Mouse (Mus musculus) cerebellum, adult 9-11 months (tissue): ENCODE results near the gene B4gat1.
A peak's percentile ranks its signal among the peaks of the same experiment; 100 is the strongest.

Experiments
- DNase-seq: peaks from one replicate; pipeline ENCODE4 v3.0.0; 2022

The B4gat1 gene

DNA sequence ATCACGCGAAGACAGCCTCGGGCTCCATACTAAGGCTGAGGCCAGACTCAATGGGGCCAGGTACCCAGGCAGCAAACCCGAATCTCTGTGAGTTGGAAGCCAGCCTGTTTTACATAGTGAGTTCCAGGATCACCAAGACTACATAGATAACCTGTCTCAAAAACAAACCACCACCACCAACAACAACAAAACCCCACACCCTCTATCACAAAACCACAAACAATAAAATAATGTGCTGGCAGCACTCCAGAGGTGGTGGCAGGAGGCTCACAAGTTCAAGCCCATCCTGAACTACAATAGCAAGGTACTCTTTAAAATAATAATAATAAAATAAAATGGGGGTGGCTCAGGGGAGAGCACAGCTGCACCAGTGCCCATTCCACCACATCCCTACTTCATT lies 2.0 kb upstream of the B4gat1 start:
- no peak for DNase-seq

DNA sequence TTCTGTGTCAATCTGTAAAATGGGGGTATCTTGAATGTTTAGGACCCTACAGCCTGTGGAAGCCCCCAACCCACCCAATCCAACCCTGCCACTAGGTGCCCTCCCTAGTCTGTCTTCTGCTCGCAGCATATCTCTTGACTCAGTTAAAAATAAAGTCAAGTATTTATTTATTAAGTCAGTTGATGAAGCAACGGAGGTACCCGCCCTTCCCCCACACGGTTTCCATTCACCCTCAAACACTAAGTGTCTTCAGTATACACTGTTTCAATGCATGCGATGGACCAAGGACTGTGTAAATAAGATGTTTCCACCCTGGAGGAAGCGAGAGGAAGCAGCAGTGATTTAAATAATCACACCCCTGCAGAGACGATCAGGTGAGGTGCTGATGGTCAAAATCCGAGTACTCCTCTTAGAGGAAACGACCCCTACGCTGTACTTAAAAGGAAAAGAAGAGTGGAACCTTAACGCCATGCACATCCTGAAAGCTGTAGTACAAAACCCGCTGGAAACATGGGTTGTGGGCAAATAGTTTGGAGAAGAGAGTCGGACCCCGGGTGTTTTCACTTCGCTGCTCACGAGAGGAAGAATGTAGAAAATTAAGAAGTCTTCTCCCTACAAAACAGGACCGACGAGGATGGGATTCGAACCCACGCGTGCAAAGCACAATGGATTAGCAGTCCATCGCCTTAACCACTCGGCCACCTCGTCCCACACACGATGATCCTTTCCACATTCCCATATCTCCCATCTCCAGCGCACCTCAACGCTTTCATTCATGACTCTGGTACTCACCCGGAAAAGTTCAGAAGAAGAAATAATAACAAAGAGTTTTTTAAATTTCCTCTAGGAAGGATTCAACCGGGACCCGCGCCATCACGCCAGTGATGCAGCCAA lies 701 bp upstream of the B4gat1 start:
- DNase-seq, result peak; percentile 93

GRCm38 (mm10) chr19:5039301-5040114 lies 882 bp downstream of the B4gat1 start:
- no peak for DNase-seq

- peak; percentile 91 for DNase-seq
Measured at GRCm38 (mm10) chr19:5040862-5041523, 2.4 kb downstream of the B4gat1 start, which contains the start of gene Brms1. Brms1 (plus strand) TSS chr19:5041354.

GRCm38 (mm10) chr19:5041588-5041987 lies 3.0 kb downstream of the B4gat1 start:
- no peak for DNase-seq

GRCm38 (mm10) chr19:5045531-5045930 lies 6.9 kb downstream of the B4gat1 start:
- DNase-seq, result no peak

DNA sequence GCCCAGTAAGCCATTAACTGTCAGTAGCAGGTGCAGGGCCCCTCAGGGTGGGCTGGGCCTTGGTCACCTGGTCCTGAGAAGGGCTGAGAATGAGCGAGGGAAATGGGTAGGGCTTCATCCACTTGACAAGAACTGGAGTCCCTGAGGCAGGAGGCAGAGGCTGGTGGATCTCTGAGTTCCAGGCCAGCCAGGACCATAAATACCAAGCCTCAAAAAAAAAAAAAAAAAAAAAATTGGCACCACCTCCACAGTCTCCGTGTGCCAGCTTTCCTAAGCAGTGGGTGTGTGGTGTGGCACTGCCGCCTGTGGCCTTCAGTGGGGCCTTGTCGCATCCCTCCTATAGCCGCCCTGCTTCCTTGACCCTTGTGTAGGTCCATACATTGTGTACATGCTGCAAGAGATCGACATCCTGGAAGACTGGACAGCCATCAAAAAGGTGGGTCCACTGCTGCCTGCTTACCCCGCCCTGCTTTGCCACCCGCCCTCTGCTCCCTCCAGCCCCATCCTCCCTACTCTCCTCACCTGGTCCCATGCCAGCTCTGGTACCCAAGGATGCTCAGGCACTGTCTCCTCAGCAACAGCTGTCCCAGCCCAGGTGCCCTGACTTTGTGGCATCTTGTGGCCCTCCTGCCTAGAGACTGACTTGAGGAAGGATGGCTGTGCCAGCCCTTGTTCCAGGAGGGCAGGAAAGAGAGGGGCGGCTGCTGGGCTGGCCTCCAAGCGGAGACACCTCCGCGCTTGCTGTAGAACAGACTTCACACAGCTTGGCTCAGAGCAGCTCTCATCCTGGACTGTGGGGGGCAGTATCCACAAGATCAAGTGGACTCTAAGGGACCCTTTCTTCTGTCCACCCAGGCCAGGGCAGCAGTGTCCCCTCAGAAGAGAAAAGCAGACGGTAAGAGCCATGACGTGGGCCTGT lies 9.8 kb downstream of the B4gat1 start:
- peak; percentile 56 for DNase-seq

GRCm38 (mm10) chr19:5049325-5049724 lies 10.7 kb downstream of the B4gat1 start:
- DNase-seq, result peak; percentile 48

DNA sequence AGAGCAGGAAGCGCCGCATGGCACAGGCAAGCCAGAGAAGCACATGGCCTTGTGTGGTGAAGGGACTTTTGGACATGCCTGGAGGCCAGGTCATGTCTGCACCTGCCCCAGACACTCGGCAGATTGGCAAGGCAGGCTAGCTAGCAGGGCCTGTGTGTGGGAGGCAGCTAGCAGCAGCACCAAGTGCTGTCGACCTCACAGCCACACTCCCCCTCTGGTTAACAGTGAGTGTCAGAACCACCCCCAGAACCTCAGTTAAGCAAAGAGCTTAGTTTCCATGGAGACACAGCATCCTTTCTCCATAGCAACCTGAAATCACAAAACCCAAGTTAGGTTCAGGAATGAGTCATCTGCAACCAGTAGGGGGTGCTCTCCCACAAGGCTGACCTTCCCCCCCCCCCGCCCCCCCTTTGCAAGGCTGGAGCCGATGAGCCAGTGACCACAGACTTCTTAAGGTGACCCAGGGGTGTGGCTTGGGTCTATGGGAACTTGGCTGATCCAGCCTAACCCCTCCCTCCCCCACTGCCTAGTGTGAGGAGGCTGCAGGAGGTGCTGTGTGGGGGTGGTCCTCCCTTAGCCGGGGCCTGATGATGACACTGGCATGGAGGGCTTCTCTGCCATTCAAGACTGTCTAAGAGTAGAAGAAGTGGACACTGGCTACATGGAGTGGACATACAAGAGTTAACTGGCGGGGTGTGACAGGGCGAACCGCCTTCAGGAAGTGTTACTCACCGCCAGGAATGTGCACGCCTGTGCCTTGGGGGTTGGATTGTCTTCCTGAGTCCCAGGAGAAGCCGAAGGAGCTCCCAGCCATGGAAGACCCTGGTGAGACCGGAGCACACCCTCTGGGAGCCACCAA lies 11.7 kb downstream of the B4gat1 start, which contains the start of gene Rin1:
Gene Rin1 (plus strand): TSS at position 435 of the 859 bp plus-strand sequence.
- peak; percentile 72 for DNase-seq

GRCm38 (mm10) chr19:5051031-5051430 lies 12.4 kb downstream of the B4gat1 start:
- DNase-seq, result peak; percentile 55

DNA sequence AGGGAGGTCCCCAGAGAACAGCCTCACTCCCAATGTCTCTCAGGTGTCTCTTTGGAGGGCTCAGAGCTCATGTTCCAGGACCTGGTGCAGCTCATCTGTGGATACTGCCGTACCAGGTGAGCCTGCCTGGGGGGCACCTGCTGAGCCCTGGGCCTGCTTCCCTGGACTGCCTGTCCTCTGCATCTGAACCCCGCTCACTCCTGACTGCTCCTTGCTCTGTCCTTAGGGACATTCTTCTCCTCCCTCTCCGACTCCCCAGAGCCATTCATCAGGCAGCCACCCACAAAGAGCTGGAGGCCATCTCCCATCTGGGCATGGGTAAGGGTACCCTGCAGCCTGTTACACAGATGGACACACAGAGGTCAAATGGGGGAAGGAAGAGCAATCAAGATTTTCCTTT lies 12.9 kb downstream of the B4gat1 start:
- DNase-seq, result peak; percentile 52

DNA sequence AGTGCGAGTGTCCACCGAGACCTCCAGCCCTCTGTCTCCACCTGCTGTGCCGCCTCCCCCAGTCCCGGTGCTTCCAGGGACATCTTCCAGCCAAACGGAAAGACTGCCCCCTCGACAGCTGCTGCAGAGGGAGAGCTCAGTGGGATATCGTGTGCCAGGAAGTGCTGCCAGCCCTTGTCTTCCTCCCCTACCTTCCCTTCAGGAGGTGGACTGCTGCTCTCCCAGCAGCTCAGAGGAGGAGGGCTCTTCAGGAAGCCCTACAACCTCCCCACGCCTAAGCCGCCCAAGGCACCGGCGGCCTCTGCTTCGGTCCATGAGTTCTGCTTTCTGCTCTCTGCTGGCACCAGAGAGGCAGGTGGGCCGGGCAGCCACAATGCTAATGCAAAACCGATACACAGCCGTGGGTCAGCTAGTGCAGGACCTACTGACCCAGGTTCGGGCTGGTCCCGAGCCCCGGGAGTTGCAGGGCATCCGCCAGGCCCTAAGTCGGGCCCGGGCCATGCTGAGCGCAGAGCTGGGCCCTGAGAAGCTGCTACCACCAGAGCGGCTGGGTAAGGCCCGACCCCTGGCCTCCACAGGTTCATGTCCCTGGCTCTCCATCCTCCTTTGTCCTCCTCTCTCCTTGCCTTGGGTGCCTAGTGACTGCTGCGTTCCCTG lies 13.7 kb downstream of the B4gat1 start:
- DNase-seq, result peak; percentile 79

DNA sequence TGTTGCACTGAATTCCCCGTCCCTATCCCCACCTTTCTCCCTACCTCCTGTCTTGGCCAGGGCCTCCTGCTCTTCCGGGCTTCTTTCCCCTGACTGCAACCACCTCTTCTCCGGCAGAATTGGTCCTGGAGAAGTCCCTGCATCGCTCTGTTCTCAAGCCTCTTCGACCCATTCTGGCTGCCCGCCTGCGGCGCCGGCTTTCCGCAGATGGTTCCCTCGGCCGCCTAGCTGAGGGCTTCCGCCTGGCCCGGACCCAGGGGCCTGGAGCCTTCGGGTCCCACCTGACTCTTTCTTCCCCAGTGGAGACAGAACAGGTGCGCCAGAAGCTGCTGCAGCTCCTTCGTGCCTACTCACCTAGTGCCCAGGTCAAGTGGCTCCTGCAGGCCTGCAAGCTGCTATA lies 14.2 kb downstream of the B4gat1 start:
- DNase-seq, result peak; percentile 84

GRCm38 (mm10) chr19:5053909-5054308 lies 15.3 kb downstream of the B4gat1 start:
- DNase-seq, result peak; percentile 80

DNA sequence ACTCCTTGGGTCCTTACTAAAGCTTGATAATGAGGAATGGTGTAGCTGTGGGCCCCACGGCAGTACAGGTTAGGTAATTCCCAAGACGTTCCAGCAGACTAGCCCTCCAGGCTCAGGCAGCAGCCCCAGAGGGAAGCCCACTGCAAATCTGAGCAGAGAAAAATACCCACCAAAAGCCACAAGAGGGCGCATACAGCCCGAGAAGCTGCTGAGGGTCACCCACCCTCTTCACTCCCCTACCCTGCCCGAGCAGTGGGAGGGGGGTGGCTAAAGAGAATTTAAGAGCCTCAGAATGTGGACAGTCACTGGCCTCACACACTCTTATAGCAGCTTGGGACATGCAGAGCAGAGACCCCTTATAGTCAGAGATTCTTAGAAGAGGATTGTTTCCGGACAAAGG lies 17.6 kb downstream of the B4gat1 start:
- no peak for DNase-seq

DNA sequence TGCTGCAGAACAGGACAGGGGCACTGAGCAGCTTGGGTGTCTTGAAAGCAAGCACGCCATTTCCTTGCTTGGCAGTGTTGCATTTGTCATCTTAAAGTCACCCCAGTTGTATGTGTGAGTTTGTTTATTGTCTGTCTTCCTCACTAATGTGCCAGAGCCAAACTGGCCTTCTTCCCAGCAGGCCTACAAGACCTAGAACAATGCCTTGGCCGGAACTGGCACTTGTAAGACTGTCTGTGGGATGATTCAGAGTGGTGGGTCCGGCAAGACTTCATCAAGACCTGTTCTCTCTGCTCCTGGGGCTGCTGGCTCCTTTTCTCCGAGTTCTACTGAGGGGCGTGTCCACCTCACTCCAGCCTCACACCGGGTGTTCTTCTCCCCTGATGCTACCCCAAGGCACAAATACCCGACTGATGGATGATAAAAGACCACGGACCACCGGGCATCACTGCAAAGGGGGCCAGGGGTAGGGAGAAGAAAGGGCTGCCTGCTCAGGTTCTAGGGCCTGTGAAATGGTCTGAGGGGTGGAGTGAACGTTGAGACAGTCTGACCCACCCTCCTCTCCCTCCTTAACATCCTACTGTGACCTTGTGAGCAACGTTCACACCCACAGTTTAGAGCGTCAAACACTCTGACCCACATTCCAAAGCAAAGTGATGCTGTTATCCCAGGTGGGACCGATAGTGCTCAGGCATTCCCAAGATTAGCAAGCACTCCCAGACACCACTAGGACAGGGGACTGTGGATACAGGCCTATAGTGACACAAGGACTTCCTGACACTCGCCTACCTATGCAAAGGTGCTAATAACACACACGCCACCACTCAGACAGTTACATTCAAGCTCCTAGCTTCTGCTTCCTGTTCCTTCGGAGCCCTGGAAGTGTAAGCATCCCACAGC lies 19.5 kb downstream of the B4gat1 start:
- no peak for DNase-seq

- DNase-seq, result no peak
Measured at GRCm38 (mm10) chr19:5058801-5059771, 20.5 kb downstream of the B4gat1 start.
